Mouse (Mus musculus): ENCODE results near the gene Cyp24a1.

Gene Cyp24a1

GRCm38 (mm10) chr2:170436204-170436603 is 60.7 kb downstream of the Cyp24a1 start:
- DNase-seq (ENCODE audit: low spot score) = no peak
